Mouse (Mus musculus) hindbrain, embryonic 11.5 days (tissue): ENCODE measurements around the gene Nisch. TPM values are rescaled to one million over a fixed set of nuclear protein-coding genes. Genes with fewer than 3 reads are reported as not detected.

Experiments
- ATAC-seq: fragments of 200-750 bp; cut with Nextera tagmentation; 2 replicates; pipeline ENCODE4 v1.8.0; 2017; ENCODE audit warnings: mild to moderate bottlenecking, moderate TSS enrichment, moderate library complexity; ENCODE audit not compliant: low FRiP score
- DNase-seq: peaks from one replicate; pipeline ENCODE4 v3.0.0-alpha.2; 2015; ENCODE audit warnings: low spot score
- H3K27ac ChIP-seq: fragments of 300-500 bp; sonication (generic); 2 replicates; pipeline ENCODE4 v1.5.1; 2014; ENCODE audit warnings: mild to moderate bottlenecking, low read depth, low read length
- H3K27me3 ChIP-seq: fragments of 300-500 bp; sonication (generic); 2 replicates; pipeline ENCODE4 v1.6.1; 2014; ENCODE audit warnings: mild to moderate bottlenecking, low read length, moderate library complexity, mixed read lengths; ENCODE audit not compliant: control insufficient read depth, insufficient read depth
- H3K36me3 ChIP-seq: fragments of 300-500 bp; sonication (generic); 2 replicates; pipeline ENCODE4 v1.6.1; 2014; ENCODE audit warnings: mild to moderate bottlenecking, low read length, moderate library complexity, mixed read lengths; ENCODE audit not compliant: control insufficient read depth, insufficient read depth
- H3K4me1 ChIP-seq: fragments of 300-500 bp; sonication (generic); replicated peaks from 2 replicates; pipeline ENCODE4 v1.6.1; 2014; ENCODE audit warnings: low read length, mixed read lengths; ENCODE audit not compliant: control insufficient read depth, insufficient read depth
- H3K4me2 ChIP-seq: fragments of 300-500 bp; sonication (generic); replicated peaks from 2 replicates; pipeline ENCODE4 v1.6.1; 2014; ENCODE audit warnings: mild to moderate bottlenecking, low read depth, low read length
- H3K4me3 ChIP-seq: fragments of 300-500 bp; sonication (generic); 2 replicates; pipeline ENCODE4 v1.5.1; 2014; ENCODE audit warnings: low read depth, low read length
- H3K9ac ChIP-seq: fragments of 300-500 bp; sonication (generic); 2 replicates; pipeline ENCODE4 v1.6.1; 2014; ENCODE audit warnings: low read depth, low read length
- H3K9me3 ChIP-seq: fragments of 300-500 bp; sonication (generic); 2 replicates; pipeline ENCODE4 v1.6.1; 2016; ENCODE audit warnings: low read length; ENCODE audit not compliant: control insufficient read depth
- WGBS: fragments of 180-500 bp; shearing (Covaris S2); extraction: QIAGEN DNeasy Blood & Tissue Kit; methylation state at CpG from one replicate; pipeline ENCODE4 v1.1.7; 2014; 5-methylcytosine and 5-hydroxymethylcytosine counted together
- polyA plus RNA-seq: library from polyadenylated mRNA; unstranded; fragments of >200 nt; fragmentation: Nextera tagmentation; extraction: Ambion mirVana; gene quantifications from 2 replicates; pipeline ENCODE4 v1.2.1, GENCODE M21; 2014

Gene Nisch
- polyA plus RNA-seq, 1 experiment from 2014 or later: 305 TPM

GRCm38 (mm10) chr14:31177287-31177686, 39.5 kb downstream of the Nisch start:
- H3K4me1 ChIP-seq: no peaks in the 10 kb centered on the region
- H3K4me2 ChIP-seq: no peak overlapping the region
- 92% methylated on average over 16 of the region's 16 CpGs for WGBS
- no peak overlapping the region for H3K27ac ChIP-seq
- H3K36me3 ChIP-seq: peaks cover 42% of the 10 kb centered on the region
- H3K4me3 ChIP-seq: no peak overlapping the region
- DNase-seq: no peak
- ATAC-seq: no peak
- no peaks in the 10 kb centered on the region for H3K9me3 ChIP-seq
- H3K9ac ChIP-seq: no peak overlapping the region
- no peaks in the 10 kb centered on the region for H3K27me3 ChIP-seq

- H3K9ac ChIP-seq: no peak overlapping the region
- ATAC-seq (no peak), DNase-seq (no peak)
- no peaks in the 10 kb centered on the region for H3K27me3 ChIP-seq
- 92% methylated on average over 7 of the region's 7 CpGs for WGBS
- H3K27ac ChIP-seq: no peak overlapping the region
- no peaks in the 10 kb centered on the region for H3K9me3 ChIP-seq
- peaks cover 52% of the 10 kb centered on the region for H3K36me3 ChIP-seq
- no peak overlapping the region for H3K4me3 ChIP-seq
- H3K4me1 ChIP-seq: no peaks in the 10 kb centered on the region
- no peak overlapping the region for H3K4me2 ChIP-seq
These were observed 43.2 kb downstream of the Nisch start for GRCm38 (mm10) chr14:31173537-31173936.

GRCm38 (mm10) chr14:31172781-31173455, 43.8 kb downstream of the Nisch start:
- no peaks in the 10 kb centered on the region for H3K4me1 ChIP-seq
- no peaks in the 10 kb centered on the region for H3K9me3 ChIP-seq
- peaks cover 52% of the 10 kb centered on the region for H3K36me3 ChIP-seq
- no peak overlapping the region for H3K9ac ChIP-seq
- no peak for ATAC-seq
- no peak overlapping the region for H3K4me3 ChIP-seq
- WGBS: 90% methylated on average over 18 of the region's 18 CpGs
- H3K27me3 ChIP-seq: no peaks in the 10 kb centered on the region
- no peak overlapping the region for H3K4me2 ChIP-seq
- DNase-seq: no peak
- no peak overlapping the region for H3K27ac ChIP-seq

- ATAC-seq (no peak), DNase-seq (no peak)
- H3K27ac ChIP-seq: no peak overlapping the region
- H3K4me3 ChIP-seq: no peak overlapping the region
- H3K9ac ChIP-seq: no peak overlapping the region
- no peaks in the 10 kb centered on the region for H3K27me3 ChIP-seq
- no peaks in the 10 kb centered on the region for H3K4me1 ChIP-seq
- peaks cover 48% of the 10 kb centered on the region for H3K36me3 ChIP-seq
- H3K4me2 ChIP-seq: no peak overlapping the region
- WGBS: 96% methylated on average over 15 of the region's 15 CpGs
- no peaks in the 10 kb centered on the region for H3K9me3 ChIP-seq
These were observed 44.9 kb downstream of the Nisch start for GRCm38 (mm10) chr14:31171821-31172220.

GRCm38 (mm10) chr14:31171386-31171785, 45.4 kb downstream of the Nisch start:
- WGBS: 90% methylated on average over 11 of the region's 11 CpGs
- Histone ChIP-seq H3K4me2 (no peak overlapping the region), H3K9me3 (no peaks in the 10 kb centered on the region), H3K36me3 (peaks cover 44% of the 10 kb centered on the region), H3K9ac (no peak overlapping the region), H3K27me3 (no peaks in the 10 kb centered on the region), H3K4me1 (no peaks in the 10 kb centered on the region), H3K27ac (no peak overlapping the region), H3K4me3 (no peak overlapping the region)
- no peak for DNase-seq
- no peak for ATAC-seq

GRCm38 (mm10) chr14:31170963-31171362, 45.8 kb downstream of the Nisch start:
- H3K9me3 ChIP-seq: no peaks in the 10 kb centered on the region
- H3K4me1 ChIP-seq: no peaks in the 10 kb centered on the region
- no peak overlapping the region for H3K27ac ChIP-seq
- no peak overlapping the region for H3K9ac ChIP-seq
- H3K4me3 ChIP-seq: no peak overlapping the region
- peaks cover 40% of the 10 kb centered on the region for H3K36me3 ChIP-seq
- H3K4me2 ChIP-seq: no peak overlapping the region
- WGBS: 88% methylated on average over 13 of the region's 13 CpGs
- DNase-seq (no peak), ATAC-seq (no peak)
- H3K27me3 ChIP-seq: no peaks in the 10 kb centered on the region

GRCm38 (mm10) chr14:31169508-31169907, 47.2 kb downstream of the Nisch start:
- H3K9me3 ChIP-seq: no peaks in the 10 kb centered on the region
- no peak overlapping the region for H3K9ac ChIP-seq
- DNase-seq: no peak
- no peaks in the 10 kb centered on the region for H3K4me1 ChIP-seq
- H3K27ac ChIP-seq: no peak overlapping the region
- H3K36me3 ChIP-seq: peaks cover 30% of the 10 kb centered on the region
- H3K4me2 ChIP-seq: no peak overlapping the region
- WGBS: 89% methylated on average over 6 of the region's 6 CpGs
- H3K4me3 ChIP-seq: no peak overlapping the region
- H3K27me3 ChIP-seq: no peaks in the 10 kb centered on the region
- ATAC-seq: no peak

- ATAC-seq (no peak), DNase-seq (no peak)
- peak within 1 kb of the TSS; percentile 5; the same call in 1 of the 2 replicates for H3K4me2 ChIP-seq
- H3K9me3 ChIP-seq: no peaks in the 10 kb centered on the region
- H3K4me1 ChIP-seq: no peaks in the 10 kb centered on the region
- 0 out of 2 replicates have a peak within 1 kb of the TSS, but pooled peaks have one; percentile 0 for H3K4me3 ChIP-seq
- peak within 1 kb of the TSS; percentile 7; the same call in 1 of the 2 replicates for H3K9ac ChIP-seq
- peaks cover 23% of the 10 kb centered on the region for H3K36me3 ChIP-seq
- H3K27ac ChIP-seq: no peak within 1 kb of the TSS
- no peaks in the 10 kb centered on the region for H3K27me3 ChIP-seq
- 66% methylated on average over 10 of the region's 10 CpGs for WGBS
These were observed 48.3 kb downstream of the Nisch start, which contains the start of gene Stab1 for GRCm38 (mm10) chr14:31168425-31168824. Gene Stab1, minus strand, starts transcription at chr14:31168641.

GRCm38 (mm10) chr14:31166827-31167226, 49.9 kb downstream of the Nisch start:
- no peak overlapping the region for H3K27ac ChIP-seq
- no peaks in the 10 kb centered on the region for H3K4me1 ChIP-seq
- H3K9ac ChIP-seq: no peak overlapping the region
- H3K36me3 ChIP-seq: peaks cover 14% of the 10 kb centered on the region; the same call in 1 of the 2 replicates
- no peaks in the 10 kb centered on the region for H3K27me3 ChIP-seq
- WGBS: 78% methylated on average over 9 of the region's 9 CpGs
- no peaks in the 10 kb centered on the region for H3K9me3 ChIP-seq
- no peak for DNase-seq
- no peak overlapping the region for H3K4me2 ChIP-seq
- no peak overlapping the region for H3K4me3 ChIP-seq
- no peak for ATAC-seq
